In the genomic region with DNA sequence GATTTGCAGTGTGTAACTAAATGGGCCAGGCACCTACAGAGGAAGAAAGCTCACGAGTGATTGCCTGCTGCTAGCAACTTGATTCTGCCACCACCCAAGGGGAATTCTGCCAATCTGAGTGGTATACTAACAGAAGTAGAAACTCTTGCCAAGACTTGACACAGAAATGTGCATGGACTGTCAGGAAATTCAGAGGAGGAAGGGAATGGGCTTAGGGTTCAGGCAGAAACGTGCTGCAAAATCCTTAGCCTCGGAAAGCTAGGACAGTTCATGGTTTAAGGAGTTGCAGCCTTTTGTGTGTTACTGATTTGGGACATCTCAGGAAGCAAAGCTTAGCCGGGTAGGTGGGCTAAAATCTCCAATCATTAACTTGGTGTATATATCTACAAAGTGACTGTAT, we compare ENCODE assay signal across 35 mouse cellular contexts. TPM values are rescaled to one million over a fixed set of nuclear protein-coding genes. Genes with fewer than 3 reads are reported as not detected.
DNase-seq lines count a peak whose midpoint lies in the region; ATAC-seq and TF ChIP-seq lines count a peak whose summit lies in the region.
"Had no signal": no experiment of that assay in that cellular context is flagged by ENCODE, and none has a peak within 500 bp of the region (broad histone marks: within the 10 kb centered on the region; RNA-seq: fewer than 3 reads in every experiment).

A gene (minus strand): TSS at position 101 of the 400 bp plus-strand sequence.

- no peak within 1 kb of the TSS for H3K9ac ChIP-seq in heart, postnatal 0 days (replicated peaks; ENCODE audit: low read depth, low read length)
- H3K9ac ChIP-seq: forebrain, embryonic 12.5 days; heart, embryonic 15.5 days; limb, embryonic 15.5 days; liver, embryonic 15.5 days; midbrain, embryonic 12.5 days; neural tube, embryonic 15.5 days had no signal

- no peak for TF ChIP-seq CTCF in heart, postnatal 0 days (IDR thresholded peaks at IDR 0.05; ENCODE audit: low read depth)
- TF ChIP-seq CTCF in E14TG2a.4 (conservative IDR thresholded peaks at IDR 0.05; ENCODE audit: low read length): no peak

- no peaks in the 10 kb centered on the region for H3K79me2 ChIP-seq in macrophage (ENCODE audit: inconsistent target)

- H3K4me1 ChIP-seq in heart, postnatal 0 days (ENCODE audit: control insufficient read depth, insufficient read depth): no peaks in the 10 kb centered on the region; the same call in 1 of the 2 replicates
- 0 out of 2 replicates have a peak, but pooled peaks cover 4% of the 10 kb centered on the region for H3K4me1 ChIP-seq in E14TG2a.4 (replicated peaks; ENCODE audit: low read depth, low read length)
- H3K4me1 ChIP-seq: midbrain, embryonic 12.5 days had no signal

- 0 out of 2 replicates have a peak, but pooled peaks cover 4% of the 10 kb centered on the region for H3K36me3 ChIP-seq in heart, postnatal 0 days (replicated peaks; ENCODE audit: control insufficient read depth, insufficient read depth, low read length)
- peaks cover 3% of the 10 kb centered on the region for H3K36me3 ChIP-seq in E14TG2a.4 (ENCODE audit: insufficient read depth, low read length)
- H3K36me3 ChIP-seq in macrophage (ENCODE audit: inconsistent target): no peaks in the 10 kb centered on the region
- H3K36me3 ChIP-seq: heart, embryonic 15.5 days; limb, embryonic 15.5 days had no signal

- 83% methylated on average over 4 of the region's 4 CpGs for WGBS in heart, postnatal 0 days
- WGBS in macrophage (ENCODE audit: missing documents): 94% methylated on average over 4 of the region's 4 CpGs

- H3K9me3 ChIP-seq in heart, postnatal 0 days (replicated peaks; ENCODE audit: control insufficient read depth, low read length): no peaks in the 10 kb centered on the region
- no peaks in the 10 kb centered on the region for H3K9me3 ChIP-seq in E14TG2a.4 (ENCODE audit: low read length)
- H3K9me3 ChIP-seq: forebrain, embryonic 12.5 days; G1E; heart, embryonic 15.5 days; hindbrain, embryonic 10.5 days; limb, embryonic 15.5 days; liver, embryonic 15.5 days; midbrain, embryonic 12.5 days; neural tube, embryonic 15.5 days had no signal

- H3K4me2 ChIP-seq in heart, postnatal 0 days (ENCODE audit: low read depth, low read length): no peak within 1 kb of the TSS
- H3K4me2 ChIP-seq: forebrain, embryonic 12.5 days; heart, embryonic 15.5 days; limb, embryonic 15.5 days; midbrain, embryonic 12.5 days; neural tube, embryonic 15.5 days had no signal

- no peak within 1 kb of the TSS for H3K4me3 ChIP-seq in heart, postnatal 0 days (ENCODE audit: low read depth, low read length)
- H3K4me3 ChIP-seq in E14TG2a.4 (replicated peaks; ENCODE audit: low read length): 0 out of 2 replicates have a peak within 1 kb of the TSS, but pooled peaks have one; percentile 13
- no peak within 1 kb of the TSS for H3K4me3 ChIP-seq in macrophage (ENCODE audit: inconsistent target)
- H3K4me3 ChIP-seq: forebrain, embryonic 12.5 days; gastrocnemius, adult 2 months; heart, embryonic 15.5 days; hindbrain, embryonic 10.5 days; layer of hippocampus, adult 2 months; limb, embryonic 15.5 days; liver, embryonic 15.5 days; midbrain, embryonic 12.5 days; neural tube, embryonic 15.5 days had no signal

- peak within 1 kb of the TSS; percentile 35; the same call in 1 of the 2 replicates for H3K27ac ChIP-seq in heart, postnatal 0 days (ENCODE audit: low read depth)
- peak within 1 kb of the TSS; percentile 89 for H3K27ac ChIP-seq in macrophage
- H3K27ac ChIP-seq: forebrain, embryonic 12.5 days; gastrocnemius, adult 2 months; heart, embryonic 15.5 days; hindbrain, embryonic 10.5 days; hindbrain, postnatal 0 days; layer of hippocampus, adult 2 months; limb, embryonic 15.5 days; liver, embryonic 15.5 days; midbrain, embryonic 12.5 days; neural tube, embryonic 15.5 days had no signal

- no peak for DNase-seq in heart, postnatal 0 days (ENCODE audit: low spot score)
- DNase-seq in heart, postnatal 4 days: no peak
- DNase-seq in brain, adult 2 months (ENCODE audit: low read depth, low spot score): peak; percentile 37
- no peak for DNase-seq in adrenal gland, adult 8-10 months
- no peak for DNase-seq in urinary bladder, postnatal 10 days (ENCODE audit: low spot score)
- DNase-seq: adrenal gland, postnatal 10 days; cerebellum, adult 11 months; cerebellum, adult 9-11 months; kidney, adult 18-20 months; kidney, postnatal 10 days; layer of hippocampus, postnatal 36 days; right cerebral cortex, adult 18-20 months; right cerebral cortex, postnatal 4 days had no signal

- no peak for ATAC-seq in heart, postnatal 0 days (ENCODE audit: insufficient read depth, low read depth)
- ATAC-seq in megakaryocyte progenitor cell, adult 5-6 weeks (replicated peaks; ENCODE audit: poor library complexity): no peak
- ATAC-seq: hindbrain, postnatal 0 days; Patski had no signal

- H3K27me3 ChIP-seq in heart, postnatal 0 days (ENCODE audit: control insufficient read depth, insufficient read depth, low read length): no peaks in the 10 kb centered on the region
- no peaks in the 10 kb centered on the region for H3K27me3 ChIP-seq in E14TG2a.4 (ENCODE audit: insufficient read depth, low read length)
- H3K27me3 ChIP-seq: forebrain, embryonic 12.5 days; heart, embryonic 15.5 days; limb, embryonic 15.5 days; liver, embryonic 15.5 days; midbrain, embryonic 12.5 days; neural tube, embryonic 15.5 days; Patski had no signal

- no peak for TF ChIP-seq EP300 in heart, postnatal 0 days (IDR thresholded peaks at IDR 0.05; ENCODE audit: low read depth)

RNA-seq across cellular contexts. Expression of the gene that starts here (rescaled TPM):
- total RNA-seq in heart, postnatal 0 days (2014; rRNA removed; ENCODE audit: low replicate concordance): not detected in 2 replicates
- not detected in 2 replicates for polyA plus RNA-seq in heart, postnatal 0 days (2015; fragmentation: Nextera tagmentation; extraction: Ambion mirVana)
- not detected for total RNA-seq in heart, postnatal 4 days (2021)
- total RNA-seq in macrophage (2018; cell fraction: chromatin; rRNA removed): under 1 TPM in 2 of 26 experiments, not detected in 24; 0.66 to 0.92 TPM
- total RNA-seq in macrophage (2018; cell fraction: cytosol; rRNA removed): not detected
- under 1 TPM in 2 of 26 experiments, not detected in 24; 0.58 to 0.60 TPM for total RNA-seq in macrophage (2018; cell fraction: nucleus; rRNA removed)
- not detected in 3 replicates for polyA plus RNA-seq in macrophage (2018)
- total RNA-seq in megakaryocyte progenitor cell, adult 5-6 weeks (2015): not detected in 2 replicates
- not detected in 2 replicates for total RNA-seq in megakaryocyte progenitor cell, adult 5-6 weeks (2017)
- not detected for total RNA-seq in adrenal gland, adult 8-10 months (2022)
- total RNA-seq: adrenal gland, postnatal 10 days; G1E; gastrocnemius, adult 2 months; gastrocnemius, postnatal 4 days; heart, adult 8-10 months; hindbrain, postnatal 0 days; layer of hippocampus, adult 2 months; layer of hippocampus, postnatal 36 days; left cerebral cortex, postnatal 25 days had no signal
- polyA plus RNA-seq: cortical plate, adult 2 months; embryonic facial prominence, embryonic 11.5 days; forebrain, embryonic 12.5 days; frontal cortex, adult 2 months; G1E; heart, embryonic 15.5 days; hindbrain, embryonic 10.5 days; hindbrain, postnatal 0 days; limb, embryonic 15.5 days; liver, embryonic 15.5 days; lung, embryonic 16.5 days; midbrain, embryonic 12.5 days; neural tube, embryonic 15.5 days; Patski had no signal
